Mouse (Mus musculus) adrenal gland, postnatal 10 days (tissue): ENCODE measurements around the gene Agbl4. TPM values are rescaled to one million over a fixed set of nuclear protein-coding genes. Genes with fewer than 3 reads are reported as not detected.
"Not testable (repeated sequence)": the region's sequence is repeated elsewhere in the genome, so short reads cannot be mapped to it uniquely, and the experiment has no call there.

Source experiments
- DNase-seq: peaks from one replicate; pipeline ENCODE4 v3.0.0; 2021; ENCODE audit warnings: mixed read lengths
- total RNA-seq, 2 experiments: library from RNA; stranded (reverse); gene quantifications; 2 replicates each; pipeline ENCODE4 v1.2.3; 2021

The Agbl4 gene
- total RNA-seq, 2 experiments from 2014 or later, result 0.33 to 0.75 TPM

- DNase-seq, result no peak
Observed at GRCm38 (mm10) chr4:110916565-110916964, 519.1 kb downstream of the Agbl4 start.

- no peak for DNase-seq
Observed at GRCm38 (mm10) chr4:110921013-110921412, 523.6 kb downstream of the Agbl4 start.

- DNase-seq, result no peak
Observed at GRCm38 (mm10) chr4:111001641-111002040, 604.2 kb downstream of the Agbl4 start.

GRCm38 (mm10) chr4:111004719-111005479 lies 607.4 kb downstream of the Agbl4 start:
- no peak for DNase-seq

- DNase-seq, result no peak
Observed at GRCm38 (mm10) chr4:111019376-111019775, 621.9 kb downstream of the Agbl4 start.

GRCm38 (mm10) chr4:111067330-111067729 lies 669.9 kb downstream of the Agbl4 start:
- no peak for DNase-seq

GRCm38 (mm10) chr4:111073738-111074497 lies 676.5 kb downstream of the Agbl4 start:
- no peak for DNase-seq

- DNase-seq, result no peak
Observed at GRCm38 (mm10) chr4:111074701-111075154, 677.3 kb downstream of the Agbl4 start.

GRCm38 (mm10) chr4:111077810-111078209 lies 680.3 kb downstream of the Agbl4 start:
- DNase-seq, result no peak

GRCm38 (mm10) chr4:111085330-111085729 lies 687.9 kb downstream of the Agbl4 start:
- DNase-seq, result no peak

- DNase-seq, result no peak
Observed at GRCm38 (mm10) chr4:111136217-111137147, 739.0 kb downstream of the Agbl4 start.

- DNase-seq, result no peak
Observed at GRCm38 (mm10) chr4:111147748-111148147, 750.3 kb downstream of the Agbl4 start.

- DNase-seq, result no peak
Observed at GRCm38 (mm10) chr4:111155859-111156258, 758.4 kb downstream of the Agbl4 start.

GRCm38 (mm10) chr4:111181478-111181877 lies 784.0 kb downstream of the Agbl4 start:
- DNase-seq, result no peak

- DNase-seq, result peak; percentile 1
Observed at GRCm38 (mm10) chr4:111200100-111200499, 802.6 kb downstream of the Agbl4 start.

- no peak for DNase-seq
Observed at GRCm38 (mm10) chr4:111215191-111215762, 817.8 kb downstream of the Agbl4 start.

- not testable (repeated sequence) for DNase-seq
Observed at GRCm38 (mm10) chr4:111219030-111219429, 821.6 kb downstream of the Agbl4 start.

GRCm38 (mm10) chr4:111219543-111219942 lies 822.1 kb downstream of the Agbl4 start:
- DNase-seq, result not testable (repeated sequence)

- no peak for DNase-seq
Observed at GRCm38 (mm10) chr4:111233849-111234248, 836.4 kb downstream of the Agbl4 start.

- no peak for DNase-seq
Observed at GRCm38 (mm10) chr4:111251917-111252316, 854.5 kb downstream of the Agbl4 start.

GRCm38 (mm10) chr4:111255499-111255898 lies 858.0 kb downstream of the Agbl4 start:
- peak; percentile 29 for DNase-seq

- DNase-seq, result no peak
Observed at GRCm38 (mm10) chr4:111256931-111257330, 859.5 kb downstream of the Agbl4 start.
